ENCODE assay signal across 20 mouse cellular contexts in the genomic region with DNA sequence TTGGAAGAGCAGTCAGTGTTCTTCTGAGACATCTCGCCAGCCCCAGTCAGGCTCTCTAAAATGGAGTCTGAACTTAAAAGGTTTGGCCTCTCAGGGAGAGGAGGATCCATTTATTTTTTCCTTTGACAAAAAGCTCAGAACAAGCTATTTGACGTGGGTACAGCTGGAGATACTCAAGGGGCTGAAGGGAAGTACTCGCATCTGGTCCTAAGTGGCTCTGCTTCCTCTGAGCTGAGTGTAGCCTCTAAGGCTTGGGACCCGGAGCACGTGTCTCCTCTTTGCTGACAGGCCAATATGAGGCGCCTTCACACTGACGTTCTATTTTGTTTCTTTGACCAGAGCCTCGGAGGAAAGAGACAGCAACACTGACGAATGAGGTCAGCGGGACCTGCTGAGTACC. TPM values are rescaled to one million over a fixed set of nuclear protein-coding genes. Genes with fewer than 3 reads are reported as not detected.
DNase-seq lines count a peak whose midpoint lies in the region; ATAC-seq and TF ChIP-seq lines count a peak whose summit lies in the region.
"Had no signal": no experiment of that assay in that cellular context is flagged by ENCODE, and none has a peak within 500 bp of the region (broad histone marks: within the 10 kb centered on the region; RNA-seq: fewer than 3 reads in every experiment).

No protein-coding gene starts in this region.

- no peak overlapping the region for H3K9ac ChIP-seq in intestine, embryonic 15.5 days
- no peak overlapping the region for H3K9ac ChIP-seq in intestine, postnatal 0 days (ENCODE audit: low read depth, low read length)
- no peak overlapping the region for H3K9ac ChIP-seq in stomach, embryonic 14.5 days (replicated peaks; ENCODE audit: low read depth, low read length)
- H3K9ac ChIP-seq in stomach, postnatal 0 days (ENCODE audit: low read length): no peak overlapping the region
- no peak overlapping the region for H3K9ac ChIP-seq in stomach, embryonic 16.5 days (ENCODE audit: low read length)
- H3K9ac ChIP-seq: embryonic facial prominence, embryonic 12.5 days; forebrain, embryonic 13.5 days; forebrain, embryonic 15.5 days had no signal

- ATAC-seq in intestine, embryonic 15.5 days: peak; percentile 50; the same call in 1 of the 2 replicates
- ATAC-seq in intestine, postnatal 0 days: no peak
- ATAC-seq in stomach, embryonic 14.5 days (ENCODE audit: insufficient number of reproducible peaks, insufficient read depth, low FRiP score, low read depth): peak; percentile 62; the same call in 1 of the 2 replicates
- no peak for ATAC-seq in stomach, postnatal 0 days (ENCODE audit: low FRiP score, low TSS enrichment)
- peak; percentile 57; the same call in 1 of the 2 replicates for ATAC-seq in stomach, embryonic 16.5 days (ENCODE audit: insufficient read depth, low FRiP score)
- ATAC-seq: activated CD4-positive, CD25-positive, alpha-beta regulatory T cell, adult 4 months; forebrain, embryonic 13.5 days; forebrain, embryonic 15.5 days; Patski had no signal

- 0 out of 2 replicates have a peak, but pooled peaks cover 5% of the 10 kb centered on the region for H3K4me1 ChIP-seq in intestine, embryonic 15.5 days (replicated peaks)
- H3K4me1 ChIP-seq in intestine, postnatal 0 days (replicated peaks; ENCODE audit: control insufficient read depth, insufficient read depth, low read length): no peaks in the 10 kb centered on the region
- H3K4me1 ChIP-seq in stomach, embryonic 14.5 days (ENCODE audit: control insufficient read depth, insufficient read depth, low read length): no peaks in the 10 kb centered on the region
- no peaks in the 10 kb centered on the region for H3K4me1 ChIP-seq in stomach, postnatal 0 days (replicated peaks; ENCODE audit: control insufficient read depth, insufficient read depth)
- H3K4me1 ChIP-seq in stomach, embryonic 16.5 days (ENCODE audit: control insufficient read depth, insufficient read depth, low read length): no peaks in the 10 kb centered on the region
- H3K4me1 ChIP-seq: embryonic facial prominence, embryonic 12.5 days; forebrain, embryonic 13.5 days had no signal

- TF ChIP-seq CTCF in intestine, postnatal 0 days (IDR thresholded peaks at IDR 0.05; ENCODE audit: low read depth): no peak
- no peak for TF ChIP-seq CTCF in stomach, postnatal 0 days (IDR thresholded peaks at IDR 0.05; ENCODE audit: low read depth)

- no peak overlapping the region for H3K4me3 ChIP-seq in intestine, embryonic 15.5 days (replicated peaks)
- H3K4me3 ChIP-seq in intestine, postnatal 0 days (ENCODE audit: low read depth, low read length): no peak overlapping the region
- H3K4me3 ChIP-seq in stomach, embryonic 14.5 days (ENCODE audit: low read depth, low read length): no peak overlapping the region
- H3K4me3 ChIP-seq in stomach, postnatal 0 days (ENCODE audit: low read depth, low read length): no peak overlapping the region
- no peak overlapping the region for H3K4me3 ChIP-seq in stomach, embryonic 16.5 days (replicated peaks; ENCODE audit: low read length)
- H3K4me3 ChIP-seq: embryonic facial prominence, embryonic 10.5 days; embryonic facial prominence, embryonic 12.5 days; forebrain, embryonic 13.5 days; forebrain, embryonic 15.5 days had no signal

- no peak overlapping the region for H3K27ac ChIP-seq in intestine, embryonic 15.5 days
- H3K27ac ChIP-seq in intestine, postnatal 0 days (ENCODE audit: low read depth, low read length): no peak overlapping the region
- no peak overlapping the region for H3K27ac ChIP-seq in stomach, embryonic 14.5 days (ENCODE audit: low read length)
- H3K27ac ChIP-seq in stomach, postnatal 0 days (replicated peaks): no peak overlapping the region
- no peak overlapping the region for H3K27ac ChIP-seq in stomach, embryonic 16.5 days (ENCODE audit: low read length)
- H3K27ac ChIP-seq: embryonic facial prominence, embryonic 10.5 days; embryonic facial prominence, embryonic 12.5 days; forebrain, embryonic 13.5 days; forebrain, embryonic 15.5 days had no signal

- H3K27me3 ChIP-seq in intestine, embryonic 15.5 days (replicated peaks): no peaks in the 10 kb centered on the region
- no peaks in the 10 kb centered on the region for H3K27me3 ChIP-seq in intestine, postnatal 0 days (replicated peaks; ENCODE audit: control insufficient read depth, insufficient read depth, low read length)
- H3K27me3 ChIP-seq in stomach, embryonic 14.5 days (ENCODE audit: control insufficient read depth, insufficient read depth, low read length): no peaks in the 10 kb centered on the region
- H3K27me3 ChIP-seq in stomach, postnatal 0 days (ENCODE audit: control insufficient read depth, insufficient read depth, low read length): no peaks in the 10 kb centered on the region
- H3K27me3 ChIP-seq in stomach, embryonic 16.5 days (ENCODE audit: control insufficient read depth, insufficient read depth, low read length): no peaks in the 10 kb centered on the region
- H3K27me3 ChIP-seq: embryonic facial prominence, embryonic 12.5 days; forebrain, embryonic 13.5 days; forebrain, embryonic 15.5 days; Patski had no signal

- H3K9me3 ChIP-seq in intestine, embryonic 15.5 days: no peaks in the 10 kb centered on the region
- no peaks in the 10 kb centered on the region for H3K9me3 ChIP-seq in intestine, postnatal 0 days (ENCODE audit: control insufficient read depth)
- H3K9me3 ChIP-seq in stomach, embryonic 14.5 days (ENCODE audit: control insufficient read depth, low read depth, low read length): no peaks in the 10 kb centered on the region
- H3K9me3 ChIP-seq in stomach, postnatal 0 days (ENCODE audit: control insufficient read depth, low read length): no peaks in the 10 kb centered on the region
- H3K9me3 ChIP-seq in stomach, embryonic 16.5 days (replicated peaks; ENCODE audit: control insufficient read depth, low read length): no peaks in the 10 kb centered on the region
- H3K9me3 ChIP-seq: embryonic facial prominence, embryonic 10.5 days; embryonic facial prominence, embryonic 12.5 days; forebrain, embryonic 13.5 days; forebrain, embryonic 15.5 days had no signal

- H3K36me3 ChIP-seq in intestine, embryonic 15.5 days: no peaks in the 10 kb centered on the region
- H3K36me3 ChIP-seq in intestine, postnatal 0 days (ENCODE audit: control insufficient read depth, insufficient read depth): no peaks in the 10 kb centered on the region
- no peaks in the 10 kb centered on the region for H3K36me3 ChIP-seq in stomach, embryonic 14.5 days (ENCODE audit: control insufficient read depth, insufficient read depth, low read length)
- H3K36me3 ChIP-seq in stomach, postnatal 0 days (ENCODE audit: control insufficient read depth, insufficient read depth, low read length): no peaks in the 10 kb centered on the region
- no peaks in the 10 kb centered on the region for H3K36me3 ChIP-seq in stomach, embryonic 16.5 days (ENCODE audit: control insufficient read depth, insufficient read depth, low read length)
- H3K36me3 ChIP-seq: embryonic facial prominence, embryonic 10.5 days; embryonic facial prominence, embryonic 12.5 days; forebrain, embryonic 15.5 days had no signal

- H3K4me2 ChIP-seq in intestine, embryonic 15.5 days (replicated peaks): no peak overlapping the region
- H3K4me2 ChIP-seq in intestine, postnatal 0 days (replicated peaks; ENCODE audit: low read depth): no peak overlapping the region
- H3K4me2 ChIP-seq in stomach, embryonic 14.5 days (replicated peaks; ENCODE audit: low read depth, low read length): no peak overlapping the region
- no peak overlapping the region for H3K4me2 ChIP-seq in stomach, postnatal 0 days (replicated peaks; ENCODE audit: low read depth)
- no peak overlapping the region for H3K4me2 ChIP-seq in stomach, embryonic 16.5 days (ENCODE audit: low read depth, low read length)
- H3K4me2 ChIP-seq: embryonic facial prominence, embryonic 12.5 days; forebrain, embryonic 13.5 days; forebrain, embryonic 15.5 days had no signal

- 56% methylated on average over 10 of the region's 10 CpGs for WGBS in intestine, embryonic 15.5 days
- 61% methylated on average over 10 of the region's 10 CpGs for WGBS in intestine, postnatal 0 days
- 36% methylated on average over 10 of the region's 10 CpGs for WGBS in stomach, embryonic 14.5 days
- WGBS in stomach, postnatal 0 days: 47% methylated on average over 10 of the region's 10 CpGs
- WGBS in stomach, embryonic 16.5 days: 36% methylated on average over 10 of the region's 10 CpGs

- no peak for TF ChIP-seq EP300 in stomach, postnatal 0 days (optimal IDR thresholded peaks at IDR 0.05)

- DNase-seq in stomach, postnatal 0 days (ENCODE audit: low spot score): no peak
- no peak for DNase-seq in urinary bladder, postnatal 10 days (ENCODE audit: low spot score)
- DNase-seq: adrenal gland, adult 8-10 months; adrenal gland, postnatal 14 days; adrenal gland, postnatal 36 days; cerebellum, adult 11-12 months; cerebellum, adult 2 months; cerebellum, adult 9-10 months; cerebellum, postnatal 10 days; cerebellum, postnatal 25 days had no signal

RNA-seq across cellular contexts. Expression of gene Rrm2, which starts 8.5 kb away (rescaled TPM):
- 161 and 178 TPM in 2 replicates for polyA plus RNA-seq in intestine, embryonic 15.5 days (2015; fragmentation: Nextera tagmentation; extraction: Ambion mirVana)
- polyA plus RNA-seq in intestine, postnatal 0 days (2015; fragmentation: Nextera tagmentation; extraction: Ambion mirVana): 36.9 and 37.4 TPM in 2 replicates
- 131 and 132 TPM in 2 replicates for polyA plus RNA-seq in stomach, embryonic 14.5 days (2014; fragmentation: Nextera tagmentation; extraction: Ambion mirVana)
- polyA plus RNA-seq in stomach, postnatal 0 days (2015; fragmentation: Nextera tagmentation; extraction: Ambion mirVana): 38.0 and 41.2 TPM in 2 replicates
- 139 and 145 TPM in 2 replicates for polyA plus RNA-seq in stomach, embryonic 16.5 days (2015; fragmentation: Nextera tagmentation; extraction: Ambion mirVana)

RNA-seq across cellular contexts. Expression of gene Cys1, which starts 18.0 kb away (rescaled TPM):
- 2.1 and 2.3 TPM in 2 replicates for polyA plus RNA-seq in intestine, embryonic 15.5 days (2015; fragmentation: Nextera tagmentation; extraction: Ambion mirVana)
- polyA plus RNA-seq in intestine, postnatal 0 days (2015; fragmentation: Nextera tagmentation; extraction: Ambion mirVana): 1.3 and 1.7 TPM in 2 replicates
- polyA plus RNA-seq in stomach, embryonic 14.5 days (2014; fragmentation: Nextera tagmentation; extraction: Ambion mirVana): 2.6 and 3.4 TPM in 2 replicates
- polyA plus RNA-seq in stomach, postnatal 0 days (2015; fragmentation: Nextera tagmentation; extraction: Ambion mirVana): 1.4 and 1.9 TPM in 2 replicates
- polyA plus RNA-seq in stomach, embryonic 16.5 days (2015; fragmentation: Nextera tagmentation; extraction: Ambion mirVana): 1.8 and 1.9 TPM in 2 replicates

RNA-seq across cellular contexts. Expression of gene Klf11, which starts 48.5 kb away (rescaled TPM):
- polyA plus RNA-seq in intestine, embryonic 15.5 days (2015; fragmentation: Nextera tagmentation; extraction: Ambion mirVana): 8.9 and 10.9 TPM in 2 replicates
- polyA plus RNA-seq in intestine, postnatal 0 days (2015; fragmentation: Nextera tagmentation; extraction: Ambion mirVana): 7.3 and 8.1 TPM in 2 replicates
- 14.3 and 14.7 TPM in 2 replicates for polyA plus RNA-seq in stomach, embryonic 14.5 days (2014; fragmentation: Nextera tagmentation; extraction: Ambion mirVana)
- 9.8 and 11.3 TPM in 2 replicates for polyA plus RNA-seq in stomach, postnatal 0 days (2015; fragmentation: Nextera tagmentation; extraction: Ambion mirVana)
- 12.8 TPM in 2 replicates for polyA plus RNA-seq in stomach, embryonic 16.5 days (2015; fragmentation: Nextera tagmentation; extraction: Ambion mirVana)

Comparison
In these comparisons a context has a peak if more than half of its experiments do, and no peak if none do; other contexts are left out.
1. ATAC-seq: peak in intestine, embryonic 15.5 days (single experiment), stomach, embryonic 14.5 days (single experiment) and stomach, embryonic 16.5 days (single experiment); none in intestine, postnatal 0 days (single experiment) and stomach, postnatal 0 days (single experiment).